Mouse (Mus musculus): ENCODE measurements at regions not wholly inside any gene's neighbourhood (a gene's known extent, or its start where the extent isn't known, plus 50 kb on each side); places are given as distances from the start of the nearest gene placed in this dataset.

- no peak for TF ChIP-seq CTCF (IDR thresholded peaks at IDR 0.05; ENCODE audit: low read depth)
- no peak for TF ChIP-seq EP300 (IDR thresholded peaks at IDR 0.05; ENCODE audit: low read depth)
Observed at GRCm38 (mm10) chr12:110200471-110200870, 78.4 kb upstream of the Dio3 start.

Measured in liver, postnatal 0 days (tissue).